Mouse (Mus musculus) heart, embryonic 14.5 days (tissue): ENCODE data around the gene Btn2a2. TPM values are rescaled to one million over a fixed set of nuclear protein-coding genes. Genes with fewer than 3 reads are reported as not detected.
"Not testable (repeated sequence)": the region's sequence is repeated elsewhere in the genome, so short reads cannot be mapped to it uniquely, and the experiment has no call there.

ENCODE experiments used
- ATAC-seq: fragments of 200-750 bp; cut with Nextera tagmentation; 2 replicates; pipeline ENCODE4 v1.8.0; 2017; ENCODE audit warnings: low read depth, moderate TSS enrichment; ENCODE audit not compliant: insufficient number of reproducible peaks, insufficient read depth, low FRiP score
- H3K27ac ChIP-seq, 2 experiments: fragments of 200-500 bp in 1 of 2; fragments of 300-500 bp in 1 of 2; sonication (generic) in 1 of 2; replicated peaks in 1 of 2; 2 replicates each; pipeline ENCODE4 v1.5.1; 2012 to 2014; ENCODE audit warnings: low read depth in 2 of 2, low read length in 2 of 2, control low read depth in 1 of 2, mild to moderate bottlenecking in 1 of 2, mixed read lengths in 1 of 2; ENCODE audit not compliant: control insufficient read depth in 1 of 2, insufficient read depth in 1 of 2
- H3K27me3 ChIP-seq: fragments of 300-500 bp; sonication (generic); 2 replicates; pipeline ENCODE4 v1.6.1; 2014; ENCODE audit warnings: mild to moderate bottlenecking, low read length, control low read depth; ENCODE audit not compliant: control insufficient read depth, insufficient read depth
- H3K36me3 ChIP-seq: fragments of 300-500 bp; sonication (generic); 2 replicates; pipeline ENCODE4 v1.6.1; 2014; ENCODE audit warnings: mild to moderate bottlenecking, control low read depth, low read length, mixed read lengths; ENCODE audit not compliant: control insufficient read depth, insufficient read depth
- H3K4me1 ChIP-seq, 2 experiments: fragments of 200-500 bp in 1 of 2; fragments of 300-500 bp in 1 of 2; sonication (generic) in 1 of 2; 2 replicates each; pipeline ENCODE4 v1.6.1; 2012 to 2014; ENCODE audit warnings: low read length in 2 of 2, control low read depth in 1 of 2, mixed read lengths in 1 of 2; ENCODE audit not compliant: control insufficient read depth in 2 of 2, insufficient read depth in 2 of 2
- H3K4me2 ChIP-seq: fragments of 300-500 bp; sonication (generic); 2 replicates; pipeline ENCODE4 v1.6.1; 2014; ENCODE audit warnings: mild to moderate bottlenecking, low read length
- H3K4me3 ChIP-seq, 2 experiments: fragments of 200-500 bp in 1 of 2; fragments of 300-500 bp in 1 of 2; sonication (generic) in 1 of 2; 2 replicates each; pipeline ENCODE4 v1.5.1; 2012 to 2014; ENCODE audit warnings: low read length in 2 of 2, mild to moderate bottlenecking in 2 of 2, control low read depth in 1 of 2, low read depth in 1 of 2, moderate library complexity in 1 of 2; ENCODE audit not compliant: control insufficient read depth in 1 of 2, insufficient read depth in 1 of 2
- H3K9ac ChIP-seq: fragments of 300-500 bp; sonication (generic); 2 replicates; pipeline ENCODE4 v1.6.1; 2014; ENCODE audit warnings: mild to moderate bottlenecking, low read length
- H3K9me3 ChIP-seq: fragments of 300-500 bp; sonication (generic); 2 replicates; pipeline ENCODE4 v1.6.1; 2016; ENCODE audit warnings: low read length, control low read depth; ENCODE audit not compliant: control insufficient read depth
- WGBS: fragments of 180-500 bp; shearing (Covaris S2); extraction: QIAGEN DNeasy Blood & Tissue Kit; methylation state at CpG from one replicate; pipeline ENCODE4 v1.1.7; 2014; 5-methylcytosine and 5-hydroxymethylcytosine counted together
- polyA plus RNA-seq: library from polyadenylated mRNA; unstranded; fragments of >200 nt; fragmentation: Nextera tagmentation; extraction: Ambion mirVana; gene quantifications from 2 replicates; pipeline ENCODE4 v1.2.1, GENCODE M21; 2014

Gene Btn2a2
- polyA plus RNA-seq, 1 experiment from 2014 or later = 0.43 TPM

DNA sequence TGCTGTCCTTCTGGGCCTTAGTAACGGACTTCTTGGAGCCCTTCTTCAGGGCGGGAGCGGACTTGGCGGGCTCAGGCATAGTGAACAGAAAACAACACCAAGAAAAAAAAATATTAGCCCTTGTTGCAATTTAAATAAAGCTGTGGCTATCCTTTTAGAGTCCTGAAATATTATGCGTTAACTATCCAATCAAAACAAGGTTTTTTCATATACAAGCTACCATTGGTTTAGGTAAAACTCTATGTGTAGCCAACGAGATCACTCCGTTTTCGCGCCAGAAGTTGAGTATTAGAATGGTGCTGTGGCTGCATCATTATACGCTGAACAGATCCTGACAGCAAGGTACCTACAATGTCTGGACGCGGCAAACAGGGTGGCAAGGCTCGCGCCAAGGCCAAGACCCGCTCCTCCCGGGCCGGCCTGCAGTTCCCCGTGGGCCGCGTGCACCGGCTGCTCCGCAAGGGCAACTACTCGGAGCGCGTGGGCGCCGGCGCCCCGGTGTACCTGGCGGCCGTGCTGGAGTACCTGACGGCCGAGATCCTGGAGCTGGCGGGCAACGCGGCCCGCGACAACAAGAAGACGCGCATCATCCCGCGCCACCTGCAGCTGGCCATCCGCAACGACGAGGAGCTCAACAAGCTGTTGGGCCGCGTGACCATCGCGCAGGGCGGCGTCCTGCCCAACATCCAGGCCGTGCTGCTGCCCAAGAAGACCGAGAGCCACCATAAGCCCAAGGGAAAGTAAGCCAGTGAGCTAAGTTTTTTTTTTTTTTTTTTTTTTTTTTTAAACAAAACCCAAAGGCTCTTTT lies 45.1 kb upstream of the Btn2a2 start, which contains the start of gene Hist1h2af:
TSS of gene Hist1h2af (plus strand) at position 347 of the 808 bp plus-strand sequence.
- ATAC-seq, H3K27me3 ChIP-seq, H3K9me3 ChIP-seq, H3K36me3 ChIP-seq: not testable (repeated sequence)
- Histone ChIP-seq H3K4me3 (peak within 1 kb of the TSS; percentile 36 to 48), H3K4me2 (peak within 1 kb of the TSS; percentile 71), H3K27ac (peak within 1 kb of the TSS; percentile 89 to 95), H3K4me1 (peaks cover 8 to 35% of the 10 kb centered on the region in 2 experiments), H3K9ac (peak within 1 kb of the TSS; percentile 71)
- WGBS = under 1% methylated on average over 23 of the region's 53 CpGs

GRCm38 (mm10) chr13:23532262-23533075 lies 43.8 kb upstream of the Btn2a2 start:
- Histone ChIP-seq H3K4me1 (peaks cover 8 to 36% of the 10 kb centered on the region in 2 experiments), H3K9ac (peak overlapping the region; percentile 71), H3K27me3 (no peaks in the 10 kb centered on the region), H3K4me2 (peak overlapping the region; percentile 71), H3K36me3 (no peaks in the 10 kb centered on the region), H3K4me3 (peak overlapping the region; percentile 21 to 67; a peak in 3 of 4 replicates), H3K27ac (peak overlapping the region; percentile 61 to 95), H3K9me3 (no peaks in the 10 kb centered on the region)
- ATAC-seq = no peak
- 24% methylated on average over 9 of the region's 9 CpGs for WGBS

DNA sequence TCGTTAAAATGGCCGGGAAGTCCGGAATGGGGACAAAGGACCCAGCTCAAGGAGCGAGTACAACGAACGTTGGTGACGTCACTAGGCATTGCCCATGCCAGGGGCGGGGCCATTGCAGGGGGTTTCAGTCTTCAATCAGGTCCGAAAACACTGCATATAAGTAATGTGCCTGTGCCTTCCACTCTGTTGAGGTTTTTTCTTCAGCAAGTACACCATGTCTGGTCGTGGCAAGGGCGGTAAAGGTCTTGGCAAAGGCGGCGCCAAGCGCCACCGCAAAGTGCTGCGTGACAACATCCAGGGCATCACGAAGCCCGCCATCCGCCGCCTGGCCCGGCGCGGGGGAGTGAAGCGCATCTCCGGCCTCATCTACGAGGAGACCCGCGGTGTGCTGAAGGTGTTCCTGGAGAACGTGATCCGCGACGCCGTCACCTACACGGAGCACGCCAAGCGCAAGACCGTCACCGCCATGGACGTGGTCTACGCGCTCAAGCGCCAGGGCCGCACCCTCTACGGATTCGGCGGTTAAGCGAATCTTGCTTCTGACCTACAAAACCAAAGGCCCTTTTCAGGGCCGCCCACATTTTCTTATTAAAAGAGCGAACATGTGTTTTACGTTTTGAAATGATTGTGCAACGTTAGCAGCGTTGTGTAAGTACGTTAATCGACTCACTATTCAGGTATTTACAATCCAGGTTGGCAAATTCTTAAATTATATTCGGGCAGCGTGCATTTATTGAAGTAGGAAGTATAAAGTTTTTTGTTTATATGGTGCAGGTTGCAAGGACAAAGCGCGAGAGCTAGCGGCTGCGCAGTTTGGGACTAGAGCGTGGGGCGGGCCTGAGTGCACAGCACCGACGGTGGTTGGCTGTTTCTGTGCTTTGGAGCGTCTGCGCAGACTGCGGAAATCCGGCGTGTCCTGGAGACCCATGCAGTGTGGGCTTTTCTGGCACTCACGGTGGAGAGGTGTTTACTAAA lies 42.5 kb upstream of the Btn2a2 start, which contains the start of gene Hist1h4h:
TSS of gene Hist1h4h (plus strand) at position 150 of the 975 bp plus-strand sequence.
- H3K4me2 ChIP-seq = peak within 1 kb of the TSS; percentile 71
- peaks cover 8 to 32% of the 10 kb centered on the region in 2 experiments for H3K4me1 ChIP-seq
- under 1% methylated on average over 50 of the region's 70 CpGs for WGBS
- H3K27ac ChIP-seq = peak within 1 kb of the TSS; percentile 95 to 100
- no peaks in the 10 kb centered on the region for H3K9me3 ChIP-seq
- peak within 1 kb of the TSS; percentile 49 to 67 for H3K4me3 ChIP-seq
- ATAC-seq = peak; percentile 81
- H3K9ac ChIP-seq = peak within 1 kb of the TSS; percentile 95
- H3K36me3 ChIP-seq = no peaks in the 10 kb centered on the region
- no peaks in the 10 kb centered on the region for H3K27me3 ChIP-seq

GRCm38 (mm10) chr13:23530181-23530900 lies 41.7 kb upstream of the Btn2a2 start:
- WGBS = under 1% methylated on average over 20 of the region's 20 CpGs
- H3K4me1 ChIP-seq = peaks cover 8 to 33% of the 10 kb centered on the region in 2 experiments
- ATAC-seq = no peak

DNA sequence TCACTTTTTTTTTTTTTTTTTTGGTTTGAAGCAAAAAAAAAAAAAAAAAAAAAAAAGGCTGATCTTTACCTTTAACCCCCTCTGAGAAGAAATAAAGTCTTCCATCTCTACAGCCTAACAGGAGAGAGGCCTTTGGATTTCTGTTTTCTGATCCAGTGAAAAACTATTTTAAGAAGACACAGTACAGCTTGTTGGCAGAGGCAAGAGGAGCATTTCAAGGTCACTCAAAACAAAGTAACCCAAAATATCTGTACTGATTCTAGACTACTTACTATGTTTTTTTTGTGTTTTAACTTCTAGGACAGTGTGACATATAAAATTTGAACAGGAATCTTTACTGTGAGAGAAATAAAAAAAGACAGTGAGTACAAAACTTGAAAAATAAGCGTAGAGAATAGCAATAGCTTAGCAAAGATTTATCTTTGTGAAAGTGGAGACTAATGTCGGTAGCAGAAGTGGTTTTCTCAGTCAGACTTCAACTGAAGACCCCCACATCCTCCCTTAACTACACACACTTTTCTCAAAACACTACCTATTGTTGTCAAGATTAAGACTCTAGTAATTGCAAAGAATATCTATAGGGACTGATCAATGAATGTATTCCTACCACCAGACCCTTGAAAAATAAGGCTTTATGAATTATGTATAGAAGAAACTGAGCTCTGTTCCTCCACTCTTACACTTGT lies 41.0 kb upstream of the Btn2a2 start:
- Histone ChIP-seq H3K9ac (peak overlapping the region; percentile 95), H3K4me1 (peaks cover 8 to 31% of the 10 kb centered on the region in 2 experiments), H3K27ac (peak overlapping the region; percentile 95 to 100; a peak in 3 of 4 replicates), H3K27me3 (no peaks in the 10 kb centered on the region), H3K9me3 (no peaks in the 10 kb centered on the region), H3K4me3 (peak overlapping the region in 1 of 2 experiments; percentile 67; a peak in 3 of 4 replicates), H3K36me3 (no peaks in the 10 kb centered on the region), H3K4me2 (peak overlapping the region; percentile 71)
- ATAC-seq = no peak
- 22% methylated on average over 2 of the region's 2 CpGs for WGBS

More at GRCm38 (mm10) chr13:23530181-23530900, 41.7 kb upstream of the Btn2a2 start:
- H3K27me3 ChIP-seq = no peaks in the 10 kb centered on the region
- peak overlapping the region; percentile 71 for H3K4me2 ChIP-seq
- no peaks in the 10 kb centered on the region for H3K9me3 ChIP-seq
- peak overlapping the region; percentile 95 to 100 for H3K27ac ChIP-seq
- H3K36me3 ChIP-seq = no peaks in the 10 kb centered on the region
- H3K4me3 ChIP-seq = peak overlapping the region; percentile 49 to 67
- H3K9ac ChIP-seq = peak overlapping the region; percentile 95

DNA sequence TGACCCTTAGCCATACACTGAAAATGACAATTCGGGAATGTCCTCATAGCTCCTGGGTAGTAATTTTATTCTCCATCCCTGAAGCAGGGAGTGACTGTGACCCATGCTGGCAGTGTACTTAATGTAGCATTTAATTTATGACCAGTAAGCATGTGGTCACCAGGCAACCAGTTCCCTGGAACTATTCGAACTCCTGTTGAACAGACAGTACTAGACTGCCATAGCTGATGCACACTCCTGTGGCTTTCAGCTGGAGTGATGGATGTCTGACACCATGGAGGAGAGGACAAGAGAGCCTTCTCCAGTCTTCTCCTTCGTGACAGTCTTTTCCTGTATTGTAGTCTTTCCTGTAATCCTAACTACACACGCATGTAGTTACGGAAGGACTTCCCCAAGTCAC lies 40.3 kb upstream of the Btn2a2 start:
- WGBS = 82% methylated on average over 5 of the region's 5 CpGs
- no peak for ATAC-seq
- Histone ChIP-seq H3K36me3 (no peaks in the 10 kb centered on the region), H3K9ac (peak overlapping the region; percentile 95), H3K4me2 (peak overlapping the region; percentile 71), H3K9me3 (no peaks in the 10 kb centered on the region), H3K27ac (peak overlapping the region; percentile 88 to 95), H3K4me1 (peaks cover 8 to 27% of the 10 kb centered on the region in 2 experiments), H3K27me3 (no peaks in the 10 kb centered on the region), H3K4me3 (peak overlapping the region in 1 of 2 experiments; percentile 9; a peak in 1 of 4 replicates)
